Mouse (Mus musculus): ENCODE measurements around the gene Tle4. TPM values are rescaled to one million over a fixed set of nuclear protein-coding genes. Genes with fewer than 3 reads are reported as not detected.

The Tle4 gene
- polyA plus RNA-seq, 1 experiment = 3.8 TPM

DNA sequence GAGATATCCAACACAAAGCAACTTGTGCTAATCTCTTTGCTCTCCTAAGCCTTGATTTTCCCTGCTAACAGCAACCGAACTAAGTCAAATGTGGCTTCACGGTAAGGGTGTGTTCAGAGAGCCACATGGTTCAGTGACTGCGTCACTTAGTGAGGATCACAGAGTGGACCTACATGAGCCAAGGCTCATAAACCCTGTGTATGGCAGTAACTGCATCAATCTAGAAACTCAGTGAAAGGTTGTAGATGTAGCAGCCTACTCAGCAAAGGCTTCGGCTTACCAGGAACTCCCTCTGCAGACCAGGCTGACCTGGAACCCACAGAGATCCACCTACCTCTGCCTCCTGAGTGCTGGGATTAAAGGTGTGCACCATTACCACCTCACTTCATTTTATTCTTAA lies 164.0 kb downstream of the Tle4 start:
- Histone ChIP-seq H3K27ac (replicated peaks; ENCODE audit: low read depth, low read length) (no peak overlapping the region), H3K4me3 (ENCODE audit: insufficient read depth, low read depth, low read length) (no peak overlapping the region), H3K4me1 (ENCODE audit: control insufficient read depth, insufficient read depth, insufficient read length, low read length) (no peaks in the 10 kb centered on the region)

DNA sequence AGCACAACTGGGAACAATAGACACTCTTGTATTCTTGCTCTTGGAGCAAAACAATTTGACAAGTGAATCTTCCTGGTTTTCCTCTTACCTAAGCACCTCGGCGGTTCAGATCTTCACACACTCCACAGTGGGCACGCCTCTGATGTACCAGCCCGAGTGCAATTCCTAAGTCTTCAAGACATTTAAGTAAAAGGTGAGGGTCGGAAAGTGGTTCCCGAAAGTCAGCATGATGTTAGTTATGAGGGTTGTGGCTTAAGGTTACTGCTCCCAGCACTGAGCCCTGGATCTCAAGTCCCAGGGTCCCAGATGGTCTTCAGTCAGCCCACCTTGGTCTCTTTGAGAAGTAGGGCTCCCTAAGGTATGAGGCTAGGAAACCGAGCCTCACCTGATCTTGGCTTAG lies 165.4 kb downstream of the Tle4 start:
- H3K4me1 ChIP-seq (ENCODE audit: control insufficient read depth, insufficient read depth, insufficient read length, low read length) = no peaks in the 10 kb centered on the region
- H3K4me3 ChIP-seq (ENCODE audit: insufficient read depth, low read depth, low read length) = no peak overlapping the region
- no peak overlapping the region for H3K27ac ChIP-seq (replicated peaks; ENCODE audit: low read depth, low read length)

DNA sequence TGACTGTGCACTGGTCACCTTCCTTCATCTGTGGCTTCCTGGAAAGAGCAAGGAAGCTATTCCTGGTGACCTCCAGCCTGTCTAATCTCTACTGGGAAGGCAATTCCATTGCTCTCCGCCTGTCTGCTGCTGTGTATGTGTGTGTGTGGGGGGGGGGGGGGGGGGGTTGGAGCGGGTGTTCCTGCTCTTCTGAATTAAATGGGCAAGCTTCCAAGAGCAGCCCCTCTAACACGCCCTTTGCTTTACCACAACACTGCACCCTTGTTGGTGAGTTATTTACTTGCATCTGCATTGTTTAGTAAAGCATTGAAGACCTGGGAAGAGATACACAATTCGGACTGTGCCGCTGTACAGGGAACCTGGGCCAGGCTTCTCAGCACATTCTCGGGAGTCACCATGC lies 170.9 kb downstream of the Tle4 start:
- Histone ChIP-seq H3K4me3 (ENCODE audit: insufficient read depth, low read depth, low read length) (no peak overlapping the region), H3K4me1 (ENCODE audit: control insufficient read depth, insufficient read depth, insufficient read length, low read length) (no peaks in the 10 kb centered on the region), H3K27ac (replicated peaks; ENCODE audit: low read depth, low read length) (no peak overlapping the region)

DNA sequence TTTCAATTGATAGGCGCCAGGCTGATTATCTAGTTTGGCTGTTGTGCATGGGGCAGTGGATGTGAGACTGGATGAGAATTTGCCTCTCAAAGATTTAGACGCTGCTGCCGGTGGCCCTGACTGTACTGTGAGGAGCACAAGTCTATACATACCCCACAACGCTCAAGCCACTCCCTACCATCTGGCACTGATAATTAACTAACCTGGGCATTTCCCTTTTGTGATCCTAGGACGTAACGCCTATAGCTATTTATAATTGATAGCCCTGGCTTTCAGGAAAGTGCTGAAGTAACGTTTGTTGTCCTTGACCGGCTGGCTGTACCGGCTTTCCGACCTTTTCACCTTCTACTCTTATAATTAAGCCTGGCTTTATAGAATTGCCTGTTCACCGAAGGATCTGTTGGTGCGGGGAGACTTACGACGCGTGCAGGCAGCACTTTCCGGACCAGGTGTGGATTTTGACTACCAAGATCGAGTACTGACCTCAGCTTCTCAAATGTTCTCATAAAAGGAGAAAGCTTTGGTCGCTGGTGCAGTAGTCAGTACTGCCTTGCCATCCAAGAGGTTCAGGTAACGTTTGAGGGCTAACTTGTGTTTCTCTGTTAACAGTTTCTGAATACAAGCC lies 171.5 kb downstream of the Tle4 start:
- Histone ChIP-seq H3K4me1 (ENCODE audit: control insufficient read depth, insufficient read depth, insufficient read length, low read length) (no peaks in the 10 kb centered on the region), H3K27ac (replicated peaks; ENCODE audit: low read depth, low read length) (no peak overlapping the region), H3K4me3 (ENCODE audit: insufficient read depth, low read depth, low read length) (no peak overlapping the region)

DNA sequence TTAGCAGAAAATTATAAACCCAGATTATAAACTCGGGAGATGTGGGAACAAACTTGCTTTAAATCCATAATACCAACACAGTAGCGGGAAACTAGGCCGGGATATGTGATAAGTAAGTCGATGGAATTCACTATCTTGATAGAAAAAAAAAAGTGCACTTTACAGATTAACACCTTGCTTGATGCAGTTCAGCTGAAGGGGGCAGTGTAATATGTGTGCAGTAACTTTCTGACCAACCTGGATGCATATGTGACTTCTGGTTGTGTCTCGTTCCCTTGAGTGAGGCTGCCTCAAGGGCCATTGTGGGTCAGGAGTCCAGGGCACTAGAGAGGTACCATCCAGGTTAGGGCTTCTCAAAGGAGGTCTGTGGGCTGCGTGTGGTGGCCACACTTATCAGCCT lies 172.7 kb downstream of the Tle4 start:
- Histone ChIP-seq H3K4me3 (ENCODE audit: insufficient read depth, low read depth, low read length) (no peak overlapping the region), H3K4me1 (ENCODE audit: control insufficient read depth, insufficient read depth, insufficient read length, low read length) (no peaks in the 10 kb centered on the region), H3K27ac (replicated peaks; ENCODE audit: low read depth, low read length) (no peak overlapping the region)

DNA sequence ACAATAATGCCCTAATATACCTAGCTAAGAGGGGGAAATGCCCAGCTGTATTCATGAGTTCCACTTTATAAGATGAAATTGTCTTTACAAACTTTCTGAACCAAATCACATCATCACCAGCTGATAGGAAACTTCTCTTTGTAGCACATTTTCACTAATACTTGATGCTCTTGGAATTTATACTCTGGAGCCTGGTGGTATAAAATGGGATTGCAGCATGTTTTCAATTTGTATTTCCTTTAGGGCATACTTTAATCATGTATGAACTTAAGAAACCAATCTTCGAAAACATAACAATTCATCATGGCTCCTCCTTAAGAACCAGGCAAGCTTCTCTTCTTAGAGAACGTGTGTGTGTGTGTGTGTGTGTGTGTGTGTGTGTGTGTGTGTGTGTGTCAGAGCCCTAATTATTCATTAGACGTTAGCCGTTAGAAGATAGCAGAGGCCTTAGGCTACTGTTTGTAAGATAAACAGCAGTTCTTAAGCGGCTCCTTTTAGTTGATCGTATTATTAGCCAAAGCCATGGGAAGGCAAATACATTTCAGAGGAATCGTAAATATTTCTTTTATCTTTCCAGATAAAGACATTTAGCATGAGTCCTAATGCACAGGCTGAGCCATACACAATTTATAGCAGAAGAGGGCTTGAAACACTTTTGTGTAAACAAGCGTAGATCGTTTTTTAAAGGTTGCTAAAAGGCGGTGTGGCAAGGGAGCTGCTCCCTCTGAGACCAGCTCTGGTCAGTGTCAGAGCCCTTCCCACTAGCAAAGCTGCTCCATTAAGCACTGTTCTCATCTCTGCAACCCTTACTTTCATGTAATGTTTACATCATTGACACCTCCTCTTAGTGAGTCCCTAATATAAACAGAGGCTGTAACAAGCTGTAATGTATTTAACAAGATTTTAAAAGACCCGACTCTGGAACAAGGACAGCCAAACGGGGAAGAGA lies 173.6 kb downstream of the Tle4 start:
- H3K27ac ChIP-seq (replicated peaks; ENCODE audit: low read depth, low read length) = no peak overlapping the region
- H3K4me3 ChIP-seq (ENCODE audit: insufficient read depth, low read depth, low read length) = no peak overlapping the region
- H3K4me1 ChIP-seq (ENCODE audit: control insufficient read depth, insufficient read depth, insufficient read length, low read length) = no peaks in the 10 kb centered on the region

DNA sequence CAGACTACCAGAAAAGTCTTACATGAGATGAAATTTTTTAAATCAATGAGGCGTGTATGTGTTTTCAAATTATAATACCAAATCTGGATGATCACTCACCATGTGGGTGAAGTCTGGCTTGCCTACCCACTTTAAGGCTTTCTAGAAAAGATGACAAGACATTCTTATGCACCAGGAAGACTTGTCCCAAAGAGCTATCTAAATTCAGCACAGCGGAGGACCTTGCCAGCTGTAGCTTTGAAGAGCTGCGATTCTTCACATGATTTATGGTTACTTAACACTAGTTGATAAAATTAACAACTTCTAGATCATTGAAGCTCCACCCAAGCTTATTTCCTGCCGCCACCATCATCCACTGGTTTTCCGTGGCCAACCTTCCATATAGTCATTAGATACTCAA lies 176.2 kb downstream of the Tle4 start:
- Histone ChIP-seq H3K4me1 (ENCODE audit: control insufficient read depth, insufficient read depth, insufficient read length, low read length) (no peaks in the 10 kb centered on the region), H3K4me3 (ENCODE audit: insufficient read depth, low read depth, low read length) (no peak overlapping the region), H3K27ac (replicated peaks; ENCODE audit: low read depth, low read length) (no peak overlapping the region)

DNA sequence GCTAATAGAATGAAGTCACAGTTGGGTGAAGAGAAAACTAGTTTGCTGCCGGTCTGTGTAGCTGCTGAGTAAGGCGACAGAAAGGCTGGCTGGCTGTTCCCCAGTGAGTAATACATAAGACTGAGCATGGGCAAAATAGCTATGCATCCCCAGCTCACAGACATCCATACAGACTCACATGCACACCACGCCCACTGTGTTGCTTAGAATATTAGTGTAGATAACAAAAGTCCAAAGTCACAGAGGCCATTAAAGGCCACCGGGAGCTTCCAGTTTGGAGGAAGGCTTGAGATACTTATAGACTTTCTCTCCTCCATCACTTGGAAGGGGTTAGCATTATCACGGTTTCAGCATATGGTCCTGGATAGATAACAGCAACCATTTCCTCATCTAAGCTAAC lies 178.0 kb downstream of the Tle4 start:
- Histone ChIP-seq H3K4me1 (ENCODE audit: control insufficient read depth, insufficient read depth, insufficient read length, low read length) (no peaks in the 10 kb centered on the region), H3K4me3 (ENCODE audit: insufficient read depth, low read depth, low read length) (no peak overlapping the region), H3K27ac (replicated peaks; ENCODE audit: low read depth, low read length) (no peak overlapping the region)

DNA sequence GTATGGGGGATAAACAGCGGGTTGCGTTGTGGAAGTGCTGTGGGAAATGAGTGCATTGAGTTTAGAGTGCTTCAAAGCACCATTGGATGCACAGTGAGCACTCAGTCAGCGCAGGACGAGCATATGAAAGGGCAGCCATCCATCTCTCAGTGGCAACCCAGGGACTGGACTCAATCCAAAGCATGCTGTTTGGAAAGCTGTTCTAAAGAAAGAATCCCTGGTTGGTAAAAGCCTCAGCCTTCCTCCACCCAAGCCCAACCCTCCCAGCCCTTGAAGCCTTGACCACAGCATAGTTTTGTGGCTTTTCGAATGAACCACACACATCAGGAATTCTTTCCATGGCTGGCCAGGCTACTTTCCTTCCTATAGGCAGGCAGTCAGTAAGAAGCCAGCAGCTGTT lies 181.0 kb downstream of the Tle4 start:
- Histone ChIP-seq H3K4me3 (ENCODE audit: insufficient read depth, low read depth, low read length) (no peak overlapping the region), H3K27ac (replicated peaks; ENCODE audit: low read depth, low read length) (no peak overlapping the region), H3K4me1 (ENCODE audit: control insufficient read depth, insufficient read depth, insufficient read length, low read length) (no peaks in the 10 kb centered on the region)

DNA sequence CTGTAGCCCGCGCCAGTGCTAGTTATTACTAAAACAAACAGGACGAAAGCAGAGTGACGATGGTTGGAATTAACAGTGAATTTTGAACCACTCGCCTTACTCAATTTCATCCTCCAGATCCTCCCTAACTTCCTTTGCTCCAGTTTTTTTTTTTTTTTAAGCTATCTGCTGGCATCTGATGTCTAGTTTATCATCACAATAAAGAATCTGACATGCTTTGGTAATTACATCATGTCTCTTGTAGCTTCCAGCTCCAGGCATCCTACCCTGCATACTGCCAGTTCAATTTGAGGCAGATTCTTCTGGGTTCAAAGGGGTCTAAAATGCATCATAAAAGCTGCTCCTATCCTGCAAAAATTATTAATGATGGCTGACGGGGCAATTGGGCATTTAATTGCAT lies 181.9 kb downstream of the Tle4 start:
- H3K4me1 ChIP-seq (ENCODE audit: control insufficient read depth, insufficient read depth, insufficient read length, low read length) = no peaks in the 10 kb centered on the region
- H3K4me3 ChIP-seq (ENCODE audit: insufficient read depth, low read depth, low read length) = no peak overlapping the region
- no peak overlapping the region for H3K27ac ChIP-seq (replicated peaks; ENCODE audit: low read depth, low read length)

DNA sequence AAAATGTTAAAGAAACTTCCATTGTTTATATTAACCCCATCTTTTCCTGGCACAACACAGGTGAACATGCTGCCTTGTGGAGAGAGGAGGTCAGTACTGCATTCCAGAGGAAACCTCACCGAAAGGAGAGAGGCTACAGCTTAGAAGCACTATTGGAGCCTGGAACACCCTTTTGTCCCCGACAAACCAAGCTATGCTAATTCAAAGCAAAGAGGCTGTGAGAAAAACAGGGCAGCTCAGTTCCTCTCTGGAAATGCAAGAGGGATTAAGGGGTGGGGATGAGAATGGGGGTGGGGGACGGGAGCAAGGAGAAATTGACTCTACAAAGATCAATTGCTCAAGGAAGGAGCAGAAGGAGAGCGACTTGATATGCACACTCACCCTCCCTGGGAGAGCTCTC lies 182.9 kb downstream of the Tle4 start:
- H3K27ac ChIP-seq (replicated peaks; ENCODE audit: low read depth, low read length) = no peak overlapping the region
- no peak overlapping the region for H3K4me3 ChIP-seq (ENCODE audit: insufficient read depth, low read depth, low read length)
- H3K4me1 ChIP-seq (ENCODE audit: control insufficient read depth, insufficient read depth, insufficient read length, low read length) = no peaks in the 10 kb centered on the region

DNA sequence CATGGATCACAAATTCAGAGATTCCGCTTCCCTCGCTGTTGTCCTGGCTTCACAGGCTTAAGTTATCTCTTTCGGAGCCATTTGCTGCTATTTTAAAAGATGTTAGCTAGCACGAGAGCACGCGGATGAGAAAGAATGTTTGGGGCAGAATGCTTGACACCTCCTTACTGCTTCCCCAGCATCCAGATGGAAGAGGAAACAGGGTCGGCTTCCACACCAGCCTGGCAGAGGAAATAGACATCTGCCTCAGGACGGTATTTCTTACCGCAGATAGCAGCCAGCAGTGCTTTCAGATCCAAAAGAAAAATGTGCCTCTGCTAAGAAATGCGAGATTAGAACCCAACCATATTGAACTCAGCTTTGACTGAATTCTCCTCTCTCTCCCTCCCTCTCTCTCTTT lies 191.2 kb downstream of the Tle4 start:
- no peaks in the 10 kb centered on the region for H3K4me1 ChIP-seq (ENCODE audit: control insufficient read depth, insufficient read depth, insufficient read length, low read length)
- no peak overlapping the region for H3K27ac ChIP-seq (replicated peaks; ENCODE audit: low read depth, low read length)
- H3K4me3 ChIP-seq (ENCODE audit: insufficient read depth, low read depth, low read length) = no peak overlapping the region
